Mouse (Mus musculus): Measurements from ENCODE around the gene Phospho2.

GRCm38 (mm10) chr2:69760980-69761379, 28.4 kb upstream of the Phospho2 start:
- no peak for TF ChIP-seq CTCF (IDR thresholded peaks at IDR 0.05; ENCODE audit: borderline replicate concordance, extremely low read depth, insufficient read depth, insufficient read length)
- TF ChIP-seq POLR2A (IDR thresholded peaks at IDR 0.05; ENCODE audit: borderline replicate concordance, extremely low read depth, insufficient read depth, insufficient read length, poor library complexity, severe bottlenecking): no peak
